Mouse (Mus musculus): Measurements from ENCODE around the gene Adarb2. TPM values are rescaled to one million over a fixed set of nuclear protein-coding genes. Genes with fewer than 3 reads are reported as not detected.

Gene Adarb2
- polyA plus RNA-seq, 1 experiment from 2014 or later: 1.0 TPM

DNA sequence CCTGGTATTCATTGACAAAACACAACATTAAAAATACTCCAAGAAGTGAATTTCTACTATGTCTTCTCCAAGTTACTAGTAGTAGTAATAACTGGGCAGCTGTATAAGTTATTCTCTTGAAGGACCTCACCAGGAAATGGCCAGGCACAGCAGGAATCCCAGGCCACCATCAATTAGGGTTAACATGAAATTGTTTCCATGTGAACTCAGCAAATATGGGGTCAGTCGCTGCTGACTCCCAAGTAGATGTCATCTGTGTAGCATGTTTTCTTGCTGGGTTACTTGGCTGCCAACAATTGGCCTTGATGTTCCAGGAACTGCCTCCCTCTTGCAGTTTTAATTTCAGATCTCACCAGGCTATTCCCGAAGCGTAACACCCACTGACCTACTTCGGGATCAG is 248.9 kb downstream of the Adarb2 start:
- no peak overlapping the region for H3K4me3 ChIP-seq (ENCODE audit: low read depth, low read length)
- no peaks in the 10 kb centered on the region for H3K9me3 ChIP-seq (ENCODE audit: control insufficient read depth, low read length)
- H3K27ac ChIP-seq (replicated peaks; ENCODE audit: low read depth, low read length): no peak overlapping the region
- H3K9ac ChIP-seq (ENCODE audit: low read length): no peak overlapping the region
- H3K27me3 ChIP-seq (ENCODE audit: control insufficient read depth, insufficient read depth, low read length): no peaks in the 10 kb centered on the region
- H3K4me2 ChIP-seq (ENCODE audit: low read depth, severe bottlenecking): no peak overlapping the region
- ATAC-seq (ENCODE audit: insufficient number of reproducible peaks, low FRiP score, low TSS enrichment, low read depth) (no peak), DNase-seq (ENCODE audit: low spot score) (peak; percentile 25)
- no peaks in the 10 kb centered on the region for H3K4me1 ChIP-seq (ENCODE audit: control insufficient read depth, insufficient read depth, low read length)
- 43% methylated on average over 4 of the region's 4 CpGs for WGBS
- no peaks in the 10 kb centered on the region for H3K36me3 ChIP-seq (ENCODE audit: control insufficient read depth, insufficient read depth, low read length)

DNA sequence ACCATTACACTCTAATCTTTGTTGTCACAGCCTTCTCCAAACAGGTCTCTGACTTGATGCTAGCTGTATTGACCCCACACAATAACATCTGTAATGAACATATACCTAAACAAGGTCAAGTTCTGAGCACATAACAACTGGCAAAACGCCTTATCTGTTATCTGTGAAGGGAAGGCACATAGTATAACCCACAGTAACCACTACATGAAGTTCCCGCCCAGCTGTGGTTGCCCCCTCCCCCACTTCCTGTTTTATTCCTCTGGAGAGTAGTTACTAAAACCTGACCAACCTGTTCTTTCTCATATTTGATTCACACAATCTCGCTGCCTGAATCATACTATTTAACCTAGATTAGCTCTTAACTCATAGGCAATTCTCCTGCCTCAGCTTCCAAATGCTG is 254.2 kb downstream of the Adarb2 start:
- no peaks in the 10 kb centered on the region for H3K4me1 ChIP-seq (ENCODE audit: control insufficient read depth, insufficient read depth, low read length)
- 73% methylated on average over 3 of the region's 3 CpGs for WGBS

DNA sequence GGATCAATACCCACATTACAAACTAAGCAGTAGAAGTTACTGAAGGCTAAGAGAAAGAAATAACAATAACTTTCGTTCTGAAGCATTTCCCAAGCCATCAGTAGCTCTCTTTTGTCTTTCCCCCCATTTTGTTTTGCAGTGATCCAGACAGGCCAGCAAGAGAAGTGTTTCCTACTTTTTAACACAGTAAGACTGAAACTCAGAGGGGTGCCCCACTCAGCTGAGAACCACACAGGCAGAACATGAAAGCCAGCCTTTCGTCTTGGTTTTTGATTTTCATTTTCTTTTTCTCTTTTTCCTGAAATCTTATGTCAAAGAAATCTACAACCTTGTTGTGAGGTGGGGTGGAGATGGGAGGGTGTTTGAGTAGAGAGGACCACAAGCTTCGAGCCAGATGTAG is 255.2 kb downstream of the Adarb2 start:
- 75% methylated on average over 3 of the region's 3 CpGs for WGBS
- H3K4me3 ChIP-seq (ENCODE audit: low read depth, low read length): no peak overlapping the region
- no peak overlapping the region for H3K4me2 ChIP-seq (ENCODE audit: low read depth, severe bottlenecking)
- no peak overlapping the region for H3K9ac ChIP-seq (ENCODE audit: low read length)
- no peak overlapping the region for H3K27ac ChIP-seq (replicated peaks; ENCODE audit: low read depth, low read length)
- ATAC-seq (ENCODE audit: insufficient number of reproducible peaks, low FRiP score, low TSS enrichment, low read depth) (no peak), DNase-seq (ENCODE audit: low spot score) (no peak)
- H3K4me1 ChIP-seq (ENCODE audit: control insufficient read depth, insufficient read depth, low read length): no peaks in the 10 kb centered on the region
- no peaks in the 10 kb centered on the region for H3K9me3 ChIP-seq (ENCODE audit: control insufficient read depth, low read length)
- no peaks in the 10 kb centered on the region for H3K36me3 ChIP-seq (ENCODE audit: control insufficient read depth, insufficient read depth, low read length)
- H3K27me3 ChIP-seq (ENCODE audit: control insufficient read depth, insufficient read depth, low read length): no peaks in the 10 kb centered on the region

More for the DNA sequence above, 254.2 kb downstream of the Adarb2 start:
- no peak for DNase-seq (ENCODE audit: low spot score)
- no peak overlapping the region for H3K4me3 ChIP-seq (ENCODE audit: low read depth, low read length)
- H3K27me3 ChIP-seq (ENCODE audit: control insufficient read depth, insufficient read depth, low read length): no peaks in the 10 kb centered on the region
- ATAC-seq (ENCODE audit: insufficient number of reproducible peaks, low FRiP score, low TSS enrichment, low read depth): no peak
- H3K4me2 ChIP-seq (ENCODE audit: low read depth, severe bottlenecking): no peak overlapping the region
- no peaks in the 10 kb centered on the region for H3K9me3 ChIP-seq (ENCODE audit: control insufficient read depth, low read length)
- H3K27ac ChIP-seq (replicated peaks; ENCODE audit: low read depth, low read length): no peak overlapping the region
- no peaks in the 10 kb centered on the region for H3K36me3 ChIP-seq (ENCODE audit: control insufficient read depth, insufficient read depth, low read length)
- H3K9ac ChIP-seq (ENCODE audit: low read length): no peak overlapping the region

DNA sequence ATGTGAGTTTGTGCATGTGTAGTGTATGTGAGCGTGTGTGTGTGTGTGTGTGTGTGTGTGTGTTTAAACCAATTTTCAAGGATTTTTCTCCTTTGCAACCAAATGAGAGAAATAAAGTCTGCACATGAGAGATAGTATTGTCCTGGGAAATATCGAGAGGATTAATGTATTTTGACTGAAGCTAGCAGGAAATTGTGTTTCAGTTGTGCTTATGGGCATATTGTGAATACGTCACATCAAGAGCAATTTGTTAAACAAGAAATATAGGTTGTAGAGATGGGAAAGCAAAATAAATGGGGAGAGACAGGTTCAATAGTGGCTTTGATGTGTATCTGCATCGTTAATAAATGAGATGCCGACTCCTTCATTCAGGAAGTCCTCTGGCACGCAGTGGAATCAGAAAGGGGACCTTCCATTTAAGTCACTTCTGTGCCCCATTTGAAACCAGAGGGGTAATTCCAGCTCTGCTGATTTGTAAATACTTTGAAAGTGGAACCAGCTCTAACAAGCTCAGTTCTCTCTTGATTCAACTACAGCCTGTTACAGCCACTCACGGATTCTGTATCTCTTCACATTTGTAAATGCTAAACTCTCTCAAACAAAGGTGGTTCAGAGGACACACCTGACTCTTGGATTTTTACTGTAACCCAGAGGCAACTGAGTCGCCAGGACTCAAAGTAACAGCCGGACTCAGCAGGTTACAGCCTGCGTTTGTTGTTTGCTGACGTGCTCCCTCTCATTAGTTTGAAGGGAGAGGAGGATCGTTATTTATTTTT is 265.1 kb downstream of the Adarb2 start:
- Histone ChIP-seq H3K9ac (ENCODE audit: low read length) (no peak overlapping the region), H3K27ac (replicated peaks; ENCODE audit: low read depth, low read length) (no peak overlapping the region), H3K27me3 (ENCODE audit: control insufficient read depth, insufficient read depth, low read length) (no peaks in the 10 kb centered on the region), H3K4me3 (ENCODE audit: low read depth, low read length) (no peak overlapping the region), H3K4me1 (ENCODE audit: control insufficient read depth, insufficient read depth, low read length) (no peaks in the 10 kb centered on the region), H3K9me3 (ENCODE audit: control insufficient read depth, low read length) (no peaks in the 10 kb centered on the region), H3K4me2 (ENCODE audit: low read depth, severe bottlenecking) (no peak overlapping the region), H3K36me3 (ENCODE audit: control insufficient read depth, insufficient read depth, low read length) (no peaks in the 10 kb centered on the region)
- 67% methylated on average over 12 of the region's 12 CpGs for WGBS
- no peak for ATAC-seq (ENCODE audit: insufficient number of reproducible peaks, low FRiP score, low TSS enrichment, low read depth)
- no peak for DNase-seq (ENCODE audit: low spot score)

DNA sequence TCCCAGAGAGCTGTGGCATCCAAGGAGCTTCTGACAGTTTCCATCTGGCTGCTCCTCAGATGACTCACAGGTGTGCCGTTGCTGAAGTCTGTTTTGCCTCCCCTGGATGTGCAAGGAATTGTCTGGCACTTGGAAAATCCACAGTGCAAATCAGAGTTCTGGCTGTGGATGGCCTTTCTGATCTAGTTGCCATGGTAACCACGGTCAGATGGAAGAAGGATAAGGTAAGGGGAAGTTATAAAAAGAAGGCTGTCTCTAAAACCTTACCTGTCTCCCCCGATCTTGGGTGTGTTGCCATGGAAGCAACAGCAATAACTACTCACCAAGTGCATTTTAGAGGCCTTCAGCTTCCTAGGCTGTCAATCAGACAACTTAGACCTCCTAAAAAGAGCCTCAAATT is 273.6 kb downstream of the Adarb2 start:
- DNase-seq (ENCODE audit: low spot score) (no peak), ATAC-seq (ENCODE audit: insufficient number of reproducible peaks, low FRiP score, low TSS enrichment, low read depth) (no peak)
- WGBS: 84% methylated on average over 3 of the region's 3 CpGs
- Histone ChIP-seq H3K36me3 (ENCODE audit: control insufficient read depth, insufficient read depth, low read length) (no peaks in the 10 kb centered on the region), H3K4me1 (ENCODE audit: control insufficient read depth, insufficient read depth, low read length) (no peaks in the 10 kb centered on the region), H3K4me2 (ENCODE audit: low read depth, severe bottlenecking) (no peak overlapping the region), H3K27ac (replicated peaks; ENCODE audit: low read depth, low read length) (no peak overlapping the region), H3K27me3 (ENCODE audit: control insufficient read depth, insufficient read depth, low read length) (no peaks in the 10 kb centered on the region), H3K9ac (ENCODE audit: low read length) (no peak overlapping the region), H3K9me3 (ENCODE audit: control insufficient read depth, low read length) (no peaks in the 10 kb centered on the region), H3K4me3 (ENCODE audit: low read depth, low read length) (no peak overlapping the region)

DNA sequence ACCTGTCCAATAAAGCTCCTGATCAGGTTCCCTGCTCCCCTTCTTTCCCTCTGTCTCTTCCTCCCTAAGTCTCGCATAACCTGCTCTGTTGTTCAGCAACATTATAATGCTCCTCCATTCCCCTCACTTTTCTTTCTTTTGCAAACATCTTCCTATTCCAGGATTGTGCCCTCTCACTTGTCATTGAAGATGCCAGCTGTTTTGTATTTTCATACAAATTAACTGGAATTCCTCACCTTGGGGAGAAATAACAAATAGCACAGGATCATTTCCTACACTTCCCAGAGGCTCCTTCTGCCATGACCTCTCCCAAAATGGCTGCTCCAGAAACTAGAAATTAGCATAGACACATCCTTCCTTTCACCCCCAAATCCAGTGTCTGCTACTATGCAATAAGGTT is 276.1 kb downstream of the Adarb2 start:
- ATAC-seq (ENCODE audit: insufficient number of reproducible peaks, low FRiP score, low TSS enrichment, low read depth): no peak
- H3K9me3 ChIP-seq (ENCODE audit: control insufficient read depth, low read length): no peaks in the 10 kb centered on the region
- no peaks in the 10 kb centered on the region for H3K27me3 ChIP-seq (ENCODE audit: control insufficient read depth, insufficient read depth, low read length)
- no peaks in the 10 kb centered on the region for H3K4me1 ChIP-seq (ENCODE audit: control insufficient read depth, insufficient read depth, low read length)
- no peak overlapping the region for H3K4me3 ChIP-seq (ENCODE audit: low read depth, low read length)
- H3K4me2 ChIP-seq (ENCODE audit: low read depth, severe bottlenecking): no peak overlapping the region
- H3K9ac ChIP-seq (ENCODE audit: low read length): no peak overlapping the region
- WGBS: 81% methylated on average over 1 of the region's 1 CpGs
- no peak overlapping the region for H3K27ac ChIP-seq (replicated peaks; ENCODE audit: low read depth, low read length)
- no peaks in the 10 kb centered on the region for H3K36me3 ChIP-seq (ENCODE audit: control insufficient read depth, insufficient read depth, low read length)
- no peak for DNase-seq (ENCODE audit: low spot score)

DNA sequence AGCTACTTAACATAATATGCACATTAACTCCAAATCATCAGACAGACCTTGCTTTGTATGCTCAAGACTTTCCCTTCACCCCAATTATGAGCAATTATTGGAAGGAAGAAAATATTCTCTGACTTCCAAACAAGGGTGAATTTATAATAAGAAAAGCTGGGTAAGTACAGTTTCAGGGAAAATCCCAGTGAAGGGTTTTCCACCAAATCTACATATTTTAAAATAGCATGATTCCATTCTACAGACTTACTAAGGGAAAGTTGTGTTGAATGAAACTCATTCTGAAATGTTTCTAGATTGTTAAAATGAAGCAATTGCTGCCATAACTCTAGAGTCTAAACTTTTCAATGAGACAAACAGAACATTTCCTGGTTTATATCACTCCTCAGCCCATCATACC is 277.3 kb downstream of the Adarb2 start:
- no peaks in the 10 kb centered on the region for H3K9me3 ChIP-seq (ENCODE audit: control insufficient read depth, low read length)
- no peak overlapping the region for H3K27ac ChIP-seq (replicated peaks; ENCODE audit: low read depth, low read length)
- H3K4me3 ChIP-seq (ENCODE audit: low read depth, low read length): no peak overlapping the region
- H3K4me1 ChIP-seq (ENCODE audit: control insufficient read depth, insufficient read depth, low read length): no peaks in the 10 kb centered on the region
- no peaks in the 10 kb centered on the region for H3K27me3 ChIP-seq (ENCODE audit: control insufficient read depth, insufficient read depth, low read length)
- H3K4me2 ChIP-seq (ENCODE audit: low read depth, severe bottlenecking): no peak overlapping the region
- no peak for DNase-seq (ENCODE audit: low spot score)
- H3K36me3 ChIP-seq (ENCODE audit: control insufficient read depth, insufficient read depth, low read length): no peaks in the 10 kb centered on the region
- no peak overlapping the region for H3K9ac ChIP-seq (ENCODE audit: low read length)
- ATAC-seq (ENCODE audit: insufficient number of reproducible peaks, low FRiP score, low TSS enrichment, low read depth): no peak

DNA sequence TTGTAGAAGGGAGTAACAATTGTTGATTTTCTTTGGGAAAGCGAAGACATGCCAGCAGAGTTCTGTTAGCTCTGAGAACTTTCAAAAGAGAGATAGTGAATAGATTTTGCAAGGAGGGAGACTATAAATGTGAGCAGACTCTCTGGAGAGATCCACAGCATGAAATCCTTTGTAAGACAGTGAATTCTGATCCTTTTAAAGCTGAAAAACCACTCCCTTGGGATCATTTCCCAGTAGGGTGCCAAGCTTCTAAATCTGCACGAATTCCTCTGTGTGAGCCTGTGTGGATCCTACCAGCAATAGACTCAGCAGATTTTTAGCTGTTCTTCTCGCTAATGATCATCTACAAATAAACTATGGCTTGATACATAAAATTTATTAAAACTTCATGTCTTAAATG is 278.7 kb downstream of the Adarb2 start:
- Histone ChIP-seq H3K27ac (replicated peaks; ENCODE audit: low read depth, low read length) (no peak overlapping the region), H3K9me3 (ENCODE audit: control insufficient read depth, low read length) (no peaks in the 10 kb centered on the region), H3K36me3 (ENCODE audit: control insufficient read depth, insufficient read depth, low read length) (no peaks in the 10 kb centered on the region), H3K4me2 (ENCODE audit: low read depth, severe bottlenecking) (no peak overlapping the region), H3K9ac (ENCODE audit: low read length) (no peak overlapping the region), H3K27me3 (ENCODE audit: control insufficient read depth, insufficient read depth, low read length) (no peaks in the 10 kb centered on the region), H3K4me3 (ENCODE audit: low read depth, low read length) (no peak overlapping the region), H3K4me1 (ENCODE audit: control insufficient read depth, insufficient read depth, low read length) (no peaks in the 10 kb centered on the region)
- WGBS: 60% methylated on average over 3 of the region's 3 CpGs
- no peak for DNase-seq (ENCODE audit: low spot score)
- no peak for ATAC-seq (ENCODE audit: insufficient number of reproducible peaks, low FRiP score, low TSS enrichment, low read depth)

All from limb, embryonic 11.5 days (tissue).